Mouse (Mus musculus) kidney, adult 8-10 months (tissue): ENCODE results near the gene Slc4a7.
"Not testable (repeated sequence)": the region's sequence is repeated elsewhere in the genome, so short reads cannot be mapped to it uniquely, and the experiment has no call there.

ENCODE experiments used
- DNase-seq, 2 experiments: peaks; one replicate each; pipeline ENCODE4 v3.0.0; 2022

The Slc4a7 gene

GRCm38 (mm10) chr14:14800810-14801209 is 98.7 kb downstream of the Slc4a7 start:
- no peak for DNase-seq

- DNase-seq = not testable (repeated sequence)
Observed at GRCm38 (mm10) chr14:14803115-14803514, 101.0 kb downstream of the Slc4a7 start, which contains the start of gene Nek10. Gene Nek10 (plus strand): TSS chr14:14803415.

- DNase-seq = peak in 1 of 2 experiments; percentile 0
Observed at GRCm38 (mm10) chr14:14803921-14804517, 101.9 kb downstream of the Slc4a7 start.

- DNase-seq = no peak
Observed at GRCm38 (mm10) chr14:14804518-14805212, 102.6 kb downstream of the Slc4a7 start.

GRCm38 (mm10) chr14:14832520-14833240 is 130.6 kb downstream of the Slc4a7 start:
- peak; percentile 19 to 27 for DNase-seq

- no peak for DNase-seq
Observed at GRCm38 (mm10) chr14:14833498-14833897, 131.4 kb downstream of the Slc4a7 start.

GRCm38 (mm10) chr14:14834266-14834665 is 132.2 kb downstream of the Slc4a7 start:
- DNase-seq = no peak

- DNase-seq = no peak
Observed at GRCm38 (mm10) chr14:14837627-14838026, 135.5 kb downstream of the Slc4a7 start.

- DNase-seq = no peak
Observed at GRCm38 (mm10) chr14:14838109-14838508, 136.0 kb downstream of the Slc4a7 start.

GRCm38 (mm10) chr14:14842734-14843530 is 140.9 kb downstream of the Slc4a7 start:
- no peak for DNase-seq
